Mouse (Mus musculus) ES-Bruce4 (cell line): ENCODE measurements around the gene Spata18. TPM values are rescaled to one million over a fixed set of nuclear protein-coding genes. Genes with fewer than 3 reads are reported as not detected.

Experiments used
- H3K27ac ChIP-seq: 2 replicates; pipeline ENCODE4 v1.5.1; 2012; ENCODE audit warnings: low read length, inconsistent platforms; ENCODE audit not compliant: insufficient read depth
- H3K27me3 ChIP-seq: 2 replicates; pipeline ENCODE4 v1.6.1; 2012; ENCODE audit warnings: mild to moderate bottlenecking, low read length, inconsistent platforms; ENCODE audit not compliant: control insufficient read depth, poor library complexity, insufficient read depth, severe bottlenecking
- H3K36me3 ChIP-seq: 2 replicates; pipeline ENCODE4 v1.6.1; 2012; ENCODE audit warnings: inconsistent platforms, mild to moderate bottlenecking, low read length, moderate library complexity; ENCODE audit not compliant: control insufficient read depth, poor library complexity, insufficient read depth, severe bottlenecking
- H3K4me1 ChIP-seq: one replicate; pipeline ENCODE4 v1.8.1; 2011; ENCODE audit warnings: low read length; ENCODE audit not compliant: control insufficient read depth, insufficient read depth
- H3K4me3 ChIP-seq: 2 replicates; pipeline ENCODE4 v1.5.1; 2011; ENCODE audit warnings: low read depth, mild to moderate bottlenecking, low read length
- H3K9ac ChIP-seq: 2 replicates; pipeline ENCODE4 v1.6.1; 2012; ENCODE audit warnings: low read depth, mild to moderate bottlenecking, inconsistent platforms; ENCODE audit not compliant: poor library complexity, severe bottlenecking
- H3K9me3 ChIP-seq: replicated peaks from 2 replicates; pipeline ENCODE4 v1.6.1; 2012; ENCODE audit warnings: mild to moderate bottlenecking, low read length, inconsistent platforms; ENCODE audit not compliant: control insufficient read depth, poor library complexity, insufficient read depth, severe bottlenecking
- CTCF ChIP-seq: IDR thresholded peaks from one replicate; pipeline ENCODE4 v1.8.1; 2011; ENCODE audit warnings: low read depth, low read length
- EP300 ChIP-seq: IDR thresholded peaks from 2 replicates; pipeline ENCODE4 v1.6.1; 2011; ENCODE audit warnings: low read depth, low read length; ENCODE audit not compliant: insufficient read depth
- POLR2A ChIP-seq: IDR thresholded peaks from one replicate; pipeline ENCODE4 v1.8.1; 2011; ENCODE audit warnings: low read length; ENCODE audit not compliant: insufficient read depth
- polyA plus RNA-seq: library from polyadenylated mRNA; stranded (reverse); fragments of >200 nt; gene quantifications from 2 replicates; pipeline ENCODE4 v1.2.4, GENCODE M21; 2011; ENCODE audit warnings: low read depth; ENCODE audit not compliant: missing spikeins, insufficient read depth, insufficient read length

The Spata18 gene
- polyA plus RNA-seq, 1 experiment: not detected

- H3K4me3 ChIP-seq: no peak overlapping the region
- no peaks in the 10 kb centered on the region for H3K36me3 ChIP-seq
- H3K9me3 ChIP-seq: no peaks in the 10 kb centered on the region; the same call in 1 of the 2 replicates
- H3K9ac ChIP-seq: no peak overlapping the region
- H3K27me3 ChIP-seq: no peaks in the 10 kb centered on the region
- TF ChIP-seq CTCF (no peak), POLR2A (no peak), EP300 (no peak)
- H3K4me1 ChIP-seq: no peaks in the 10 kb centered on the region
- no peak overlapping the region for H3K27ac ChIP-seq
Observed at GRCm38 (mm10) chr5:73630141-73630540, 21.0 kb upstream of the Spata18 start.

- H3K27me3 ChIP-seq: no peaks in the 10 kb centered on the region
- TF ChIP-seq EP300 (no peak), POLR2A (no peak), CTCF (no peak)
- H3K4me1 ChIP-seq: no peaks in the 10 kb centered on the region
Observed at GRCm38 (mm10) chr5:73631001-73631558, 20.1 kb upstream of the Spata18 start.

GRCm38 (mm10) chr5:73632291-73632690 is 18.9 kb upstream of the Spata18 start, which contains the start of gene Lrrc66:
Gene Lrrc66, minus strand, starts transcription at chr5:73632526.
- TF ChIP-seq CTCF (no peak), POLR2A (no peak), EP300 (no peak)
- H3K4me1 ChIP-seq: no peaks in the 10 kb centered on the region

More at GRCm38 (mm10) chr5:73631001-73631558, 20.1 kb upstream of the Spata18 start:
- Histone ChIP-seq H3K9me3 (no peaks in the 10 kb centered on the region; the same call in 1 of the 2 replicates), H3K36me3 (no peaks in the 10 kb centered on the region), H3K27ac (no peak overlapping the region), H3K4me3 (no peak overlapping the region), H3K9ac (no peak overlapping the region)

GRCm38 (mm10) chr5:73633141-73633540 is 18.0 kb upstream of the Spata18 start:
- no peaks in the 10 kb centered on the region for H3K27me3 ChIP-seq
- no peaks in the 10 kb centered on the region for H3K4me1 ChIP-seq

More at GRCm38 (mm10) chr5:73632291-73632690, 18.9 kb upstream of the Spata18 start, which contains the start of gene Lrrc66:
- H3K27me3 ChIP-seq: no peaks in the 10 kb centered on the region
- H3K4me3 ChIP-seq: no peak within 1 kb of the TSS
- no peaks in the 10 kb centered on the region for H3K36me3 ChIP-seq
- no peak within 1 kb of the TSS for H3K27ac ChIP-seq
- H3K9ac ChIP-seq: no peak within 1 kb of the TSS
- no peaks in the 10 kb centered on the region; the same call in 1 of the 2 replicates for H3K9me3 ChIP-seq

GRCm38 (mm10) chr5:73637337-73638107 is 13.7 kb upstream of the Spata18 start:
- no peak overlapping the region for H3K9ac ChIP-seq
- H3K36me3 ChIP-seq: no peaks in the 10 kb centered on the region
- H3K9me3 ChIP-seq: no peaks in the 10 kb centered on the region; the same call in 1 of the 2 replicates
- no peak overlapping the region for H3K27ac ChIP-seq
- H3K4me3 ChIP-seq: no peak overlapping the region
- H3K27me3 ChIP-seq: no peaks in the 10 kb centered on the region
- H3K4me1 ChIP-seq: no peaks in the 10 kb centered on the region
- TF ChIP-seq CTCF (no peak), POLR2A (no peak), EP300 (no peak)

More at GRCm38 (mm10) chr5:73633141-73633540, 18.0 kb upstream of the Spata18 start:
- no peaks in the 10 kb centered on the region; the same call in 1 of the 2 replicates for H3K9me3 ChIP-seq
- H3K36me3 ChIP-seq: no peaks in the 10 kb centered on the region
- no peak overlapping the region for H3K27ac ChIP-seq
- H3K9ac ChIP-seq: no peak overlapping the region
- no peak overlapping the region for H3K4me3 ChIP-seq
- no peak for TF ChIP-seq POLR2A
- TF ChIP-seq EP300: no peak
- peak; percentile 79 for TF ChIP-seq CTCF

GRCm38 (mm10) chr5:73641058-73641457 is 10.1 kb upstream of the Spata18 start:
- no peaks in the 10 kb centered on the region for H3K4me1 ChIP-seq
- H3K27me3 ChIP-seq: no peaks in the 10 kb centered on the region
- H3K9me3 ChIP-seq: no peaks in the 10 kb centered on the region
- H3K27ac ChIP-seq: no peak overlapping the region
- no peak overlapping the region for H3K4me3 ChIP-seq
- no peak overlapping the region for H3K9ac ChIP-seq
- TF ChIP-seq CTCF: no peak
- no peak for TF ChIP-seq EP300
- no peak for TF ChIP-seq POLR2A
- no peaks in the 10 kb centered on the region for H3K36me3 ChIP-seq
